Mouse (Mus musculus): ENCODE measurements around the gene Ssrp1.

Gene Ssrp1

DNA sequence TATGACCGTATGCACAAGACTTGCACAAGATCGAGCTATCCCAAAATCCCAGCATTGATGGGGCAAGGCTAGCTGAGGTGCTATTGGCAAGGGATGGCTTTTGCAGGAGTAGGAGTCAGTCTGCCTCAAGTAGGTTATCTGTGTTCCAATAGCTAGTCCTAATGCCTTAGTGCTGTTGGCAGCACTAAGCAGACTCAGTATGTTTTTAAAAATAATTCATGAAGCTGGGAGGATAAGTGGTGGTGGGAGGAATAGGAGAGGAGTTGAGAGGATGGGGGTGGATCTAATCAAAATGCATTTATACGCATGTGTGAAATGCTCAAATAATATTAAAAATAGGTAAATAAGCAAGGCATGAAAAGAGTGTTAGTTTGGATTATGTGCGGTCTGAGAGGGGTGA lies 54.3 kb downstream of the Ssrp1 start:
- no peak for DNase-seq

DNA sequence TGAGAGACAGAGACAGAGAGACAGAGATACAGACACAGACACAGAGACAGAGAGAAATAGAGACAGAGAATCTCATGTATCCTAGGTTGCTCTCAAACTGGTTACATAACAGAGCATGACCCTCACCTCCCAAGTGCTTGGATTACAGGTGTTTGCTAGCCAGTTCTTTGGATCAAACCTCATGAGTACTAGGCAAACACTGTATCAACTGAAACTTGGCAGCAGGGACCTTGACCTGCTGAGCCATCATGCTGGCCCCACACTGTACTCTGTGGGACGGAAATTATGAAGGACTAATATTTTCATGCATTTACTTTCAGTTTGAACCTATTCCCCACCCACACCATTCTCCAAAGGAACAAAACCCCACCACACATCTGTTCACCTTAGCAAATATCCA lies 56.3 kb downstream of the Ssrp1 start:
- DNase-seq: no peak

DNA sequence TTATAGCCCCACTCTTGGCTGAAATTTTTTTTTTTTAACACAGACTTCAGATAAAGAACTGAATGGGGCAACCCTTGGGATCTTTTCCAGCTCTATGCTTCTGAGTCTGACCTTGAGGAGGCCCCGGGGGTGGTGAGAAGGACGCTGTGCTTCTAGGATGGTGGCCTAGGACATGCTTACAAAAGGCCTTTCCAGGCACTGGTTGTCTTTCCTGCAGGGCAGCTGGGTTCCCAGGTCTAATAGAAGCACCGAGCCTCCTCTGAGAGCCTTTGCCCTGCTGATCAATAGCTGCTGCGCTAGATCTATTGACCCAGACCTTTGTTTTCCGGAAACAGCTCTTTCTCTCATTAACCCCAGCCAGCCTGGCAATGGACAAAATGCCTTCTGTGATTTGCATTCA lies 58.9 kb downstream of the Ssrp1 start:
- DNase-seq: no peak

Data from thymus, postnatal 4 days (tissue).